Comparison of ENCODE assay signal across 14 mouse cellular contexts in the genomic region with DNA sequence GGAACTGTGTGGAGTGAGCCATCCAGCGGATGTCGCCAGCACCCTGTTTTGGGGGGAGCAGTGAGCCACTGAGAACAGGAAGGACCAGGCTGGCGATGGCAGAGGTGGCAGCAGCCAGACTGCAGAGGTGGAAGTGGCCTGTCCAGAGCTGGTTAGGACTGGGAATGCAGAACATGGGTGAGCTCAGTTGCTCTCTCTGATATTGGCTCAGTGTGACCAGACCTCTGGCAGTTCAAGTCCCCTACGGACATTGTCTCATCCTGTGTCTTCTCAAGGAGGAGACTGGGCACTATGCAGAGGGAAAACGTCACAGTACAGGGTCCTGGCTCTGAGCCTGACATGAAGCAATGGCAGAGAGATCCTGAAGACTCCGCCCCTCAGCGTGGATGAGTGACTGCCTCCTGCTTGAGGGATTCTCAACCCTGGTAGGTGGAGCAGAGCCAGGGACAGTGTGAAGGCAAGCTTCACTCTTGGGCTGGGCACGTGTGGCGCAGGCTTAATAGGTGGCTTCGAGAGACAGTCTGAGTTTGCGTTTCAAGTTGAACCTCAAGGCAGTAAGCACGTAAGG. TPM values are rescaled to one million over a fixed set of nuclear protein-coding genes. Genes with fewer than 3 reads are reported as not detected.
DNase-seq lines count a peak whose midpoint lies in the region; ATAC-seq and TF ChIP-seq lines count a peak whose summit lies in the region.
"Had no signal": no experiment of that assay in that cellular context is flagged by ENCODE, and none has a peak within 500 bp of the region (broad histone marks: within the 10 kb centered on the region; RNA-seq: fewer than 3 reads in every experiment).

No protein-coding gene starts in this region.

- TF ChIP-seq POLR2A in heart, adult 2 months (IDR thresholded peaks at IDR 0.05; ENCODE audit: insufficient read depth, low read depth, low read length): no peak

- H3K79me2 ChIP-seq in heart, adult 2 months (replicated peaks; ENCODE audit: control insufficient read depth, insufficient read depth, low read length): peaks cover 4% of the 10 kb centered on the region

- no peak for TF ChIP-seq CTCF in heart, adult 2 months (IDR thresholded peaks at IDR 0.05)

- H3K9ac ChIP-seq in heart, adult 2 months (ENCODE audit: low read depth, low read length): no peak overlapping the region
- H3K9ac ChIP-seq in lung, embryonic 15.5 days: no peak overlapping the region
- H3K9ac ChIP-seq: liver, embryonic 13.5 days; midbrain, embryonic 15.5 days had no signal

- intact Hi-C loops in heart, postnatal 14 days (cut with DNase I): no loop called here
- intact Hi-C loops in heart, adult 2 months (cut with DNase I): no loop called here

- no peak overlapping the region for H3K27ac ChIP-seq in heart, adult 2 months
- H3K27ac ChIP-seq in lung, embryonic 15.5 days: no peak overlapping the region
- H3K27ac ChIP-seq: hindbrain, embryonic 10.5 days; liver, embryonic 13.5 days; midbrain, embryonic 15.5 days had no signal

- peak; percentile 40 for DNase-seq in adrenal gland, adult 2 months
- no peak for DNase-seq in adrenal gland, adult 8-10 months
- peak; percentile 21 to 29 for DNase-seq in heart, postnatal 14 days
- DNase-seq in heart, adult 2 months: no peak
- peak; percentile 42 for DNase-seq in R1 (ENCODE audit: low read depth, low spot score)
- no peak for DNase-seq in thymus, postnatal 10 days (ENCODE audit: low spot score in 2 of 2)
- DNase-seq in cerebellum, postnatal 36 days: no peak
- DNase-seq: cerebellum, adult 9-11 months; gastrocnemius, postnatal 25 days; liver, embryonic 13.5 days had no signal

- no peaks in the 10 kb centered on the region for H3K36me3 ChIP-seq in heart, adult 2 months (ENCODE audit: control insufficient read depth, insufficient read depth, low read length)
- no peaks in the 10 kb centered on the region for H3K36me3 ChIP-seq in lung, embryonic 15.5 days
- H3K36me3 ChIP-seq: G1E; liver, embryonic 13.5 days; midbrain, embryonic 15.5 days had no signal

- H3K4me2 ChIP-seq in lung, embryonic 15.5 days: no peak overlapping the region
- H3K4me2 ChIP-seq: liver, embryonic 13.5 days; midbrain, embryonic 15.5 days had no signal

- ATAC-seq in lung, embryonic 15.5 days (ENCODE audit: borderline replicate concordance, extremely low read depth, low FRiP score, low TSS enrichment): peak; percentile 48; the same call in 1 of the 2 replicates
- ATAC-seq: midbrain, embryonic 15.5 days had no signal

- no peaks in the 10 kb centered on the region for H3K9me3 ChIP-seq in lung, embryonic 15.5 days
- H3K9me3 ChIP-seq: G1E; hindbrain, embryonic 10.5 days; liver, embryonic 13.5 days; midbrain, embryonic 15.5 days had no signal

- no peaks in the 10 kb centered on the region for H3K27me3 ChIP-seq in heart, adult 2 months (ENCODE audit: control insufficient read depth, insufficient read depth, low read length)
- no peaks in the 10 kb centered on the region for H3K27me3 ChIP-seq in lung, embryonic 15.5 days
- H3K27me3 ChIP-seq: liver, embryonic 13.5 days; midbrain, embryonic 15.5 days had no signal

- WGBS in heart, adult 2 months: 78% methylated on average over 12 of the region's 12 CpGs
- WGBS in lung, embryonic 15.5 days: 70% methylated on average over 12 of the region's 12 CpGs

- H3K4me1 ChIP-seq in heart, adult 2 months (ENCODE audit: control insufficient read depth, insufficient read depth, low read length): peaks cover 5% of the 10 kb centered on the region; the same call in 1 of the 2 replicates
- H3K4me1 ChIP-seq in lung, embryonic 15.5 days: peaks cover 18% of the 10 kb centered on the region

- H3K4me3 ChIP-seq in heart, adult 2 months: no peak overlapping the region
- H3K4me3 ChIP-seq in lung, embryonic 15.5 days: no peak overlapping the region
- H3K4me3 ChIP-seq: hindbrain, embryonic 10.5 days; liver, embryonic 13.5 days; midbrain, embryonic 15.5 days had no signal

- TF ChIP-seq EP300 in heart, adult 2 months (IDR thresholded peaks at IDR 0.05; ENCODE audit: insufficient read depth, low read depth, low read length): no peak

RNA-seq across cellular contexts. Expression of a gene that starts 11.5 kb away (rescaled TPM):
- 100 to 1,000 TPM in 1 of 2 experiments, 10 to 100 TPM in 1; 98.4 to 110 TPM for total RNA-seq in adrenal gland, adult 2 months (2021)
- polyA plus RNA-seq in adrenal gland, adult 2 months (2012; rRNA removed): 44.5 and 48.8 TPM in 2 replicates
- total RNA-seq in adrenal gland, adult 8-10 months (2022): 100 to 1,000 TPM; 106 to 164 (median 136) TPM
- total RNA-seq in heart, postnatal 14 days (2021): 10 to 100 TPM; 76.7 to 82.1 TPM
- total RNA-seq in heart, adult 2 months (2021): 10 to 100 TPM; 86.7 to 88.3 TPM
- 25.6 and 26.3 TPM in 2 replicates for polyA plus RNA-seq in heart, adult 2 months (2012; rRNA removed)
- 51.1 and 56.2 TPM in 2 replicates for polyA plus RNA-seq in lung, embryonic 15.5 days (2015; fragmentation: Nextera tagmentation; extraction: Ambion mirVana)

Comparison
In these comparisons a context has a peak if more than half of its experiments do, and no peak if none do; other contexts are left out.
1. DNase-seq: peak in adrenal gland, adult 2 months (single experiment), heart, postnatal 14 days (2 of 2) and R1 (single experiment); none in adrenal gland, adult 8-10 months (single experiment), heart, adult 2 months (0 of 2), thymus, postnatal 10 days (0 of 2) and cerebellum, postnatal 36 days (0 of 2).